Mouse (Mus musculus): Measurements from ENCODE around the gene Drc1.

The Drc1 gene

DNA sequence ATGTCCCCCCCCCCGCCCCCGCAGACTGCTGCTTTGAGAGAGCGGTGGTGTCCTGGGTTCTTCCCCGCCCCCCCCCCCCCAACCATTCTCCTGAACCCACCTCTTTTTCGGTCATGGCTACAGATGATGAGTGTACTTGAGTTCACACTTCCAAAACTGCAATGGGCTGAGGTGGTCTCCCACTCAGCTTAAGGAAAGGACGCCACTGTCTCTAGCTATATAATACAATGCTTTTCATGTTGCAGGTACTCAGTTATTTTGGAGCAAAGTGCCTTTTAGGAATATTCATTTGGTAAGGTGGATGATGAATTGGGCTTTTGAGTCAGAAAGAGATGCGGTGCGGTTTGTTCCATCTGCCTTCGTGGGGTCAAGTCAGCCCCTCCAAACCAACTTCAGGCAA is 324 bp upstream of the Drc1 start:
- in situ Hi-C loops (cut with MboI, MseI), result loop anchor here (5.0 to 10.0 kb wide), 3 partner anchors 184 to 344 kb away; partner anchors contain the start of genes 1700001C02Rik (in 1 of the 2) and Otof (in 1 of the 2)

DNA sequence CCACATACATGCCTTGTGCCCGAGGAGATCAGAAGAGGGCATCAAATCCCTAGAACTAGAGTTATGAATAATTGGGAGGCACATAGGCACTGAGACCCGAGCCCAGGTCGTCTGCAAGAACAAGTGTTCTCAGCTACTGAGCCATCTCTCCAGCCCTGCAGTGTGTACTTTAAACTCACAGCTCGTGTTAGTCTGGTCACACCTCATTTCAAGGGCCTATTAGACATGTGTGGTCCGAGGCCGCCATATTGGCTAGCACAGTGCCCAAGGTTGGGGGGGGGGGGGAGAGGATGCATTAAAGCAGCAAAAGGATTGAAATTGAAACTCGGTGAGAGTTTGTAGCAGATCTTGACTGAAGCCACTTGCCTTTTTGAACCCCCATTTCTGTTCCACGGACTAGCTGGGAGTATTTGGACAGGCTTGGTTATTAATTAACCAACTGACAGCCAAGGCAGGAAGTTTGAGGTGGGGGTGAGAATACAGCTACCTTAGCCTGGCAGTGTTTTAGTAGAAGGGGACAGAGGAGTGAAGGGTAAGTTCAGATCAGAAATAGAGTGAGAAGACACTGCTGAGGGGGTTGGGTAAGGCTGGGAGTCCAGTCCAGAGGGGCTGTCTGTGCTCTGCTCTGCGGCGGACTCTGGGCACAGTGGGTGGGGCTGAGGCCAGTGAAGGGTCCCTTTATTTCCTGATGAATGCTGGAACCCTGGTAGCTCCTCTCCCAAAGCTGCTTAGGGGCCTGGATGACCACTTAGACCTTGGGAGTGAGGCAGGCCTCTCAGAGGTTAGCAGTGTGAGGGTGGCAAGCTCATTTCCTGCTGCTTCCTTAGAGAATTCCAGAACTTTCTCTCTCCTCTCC is 5.0 kb downstream of the Drc1 start:
- in situ Hi-C loops (cut with MboI, MseI), result loop anchor here (5.0 to 10.0 kb wide), 4 partner anchors 56 to 339 kb away; partner anchors contain the start of genes 1700001C02Rik (in 1 of the 2) and Otof (in 1 of the 2)

DNA sequence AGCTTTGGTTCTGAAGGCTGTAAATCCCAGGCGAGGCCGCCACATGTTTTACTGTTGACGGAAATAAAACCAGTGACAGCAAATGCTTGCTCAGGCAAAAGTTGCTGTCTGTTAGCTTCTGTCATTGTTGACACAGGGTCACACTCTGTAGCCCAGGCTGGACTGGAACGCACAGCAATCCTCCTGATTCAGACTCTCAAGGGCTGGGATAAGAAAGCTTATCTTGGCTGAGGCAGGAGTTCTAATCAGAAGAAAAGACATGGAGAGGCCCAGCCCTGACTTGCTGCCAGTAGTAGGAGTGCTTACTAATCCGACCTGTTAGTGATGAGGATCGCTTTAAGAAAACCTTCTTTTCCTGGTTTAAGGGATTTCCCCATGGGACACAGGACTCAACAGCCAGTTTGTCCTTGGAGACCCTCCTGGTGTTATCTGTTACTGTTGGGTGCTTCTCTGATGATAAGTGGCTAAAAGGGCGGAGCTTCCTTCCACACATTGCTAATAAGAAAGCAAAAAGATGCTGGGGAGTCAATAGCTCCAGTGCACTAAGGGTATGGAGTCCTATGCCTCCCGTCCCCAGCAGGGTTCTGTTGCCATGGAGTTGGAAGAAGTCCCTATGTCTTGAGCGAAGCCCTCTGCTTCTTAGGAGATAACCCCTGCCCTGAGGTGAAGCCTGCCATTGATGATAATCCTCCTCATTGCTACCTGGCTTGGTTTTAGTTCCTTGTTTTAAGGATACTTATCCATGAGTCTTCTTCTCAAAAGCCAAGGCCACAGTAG is 6.1 kb downstream of the Drc1 start:
- in situ Hi-C loops (cut with MboI, MseI), result loop anchor here (5.0 to 10.0 kb wide), 4 partner anchors 55 to 338 kb away; partner anchors contain the start of genes 1700001C02Rik (in 1 of the 2) and Otof (in 1 of the 2)

DNA sequence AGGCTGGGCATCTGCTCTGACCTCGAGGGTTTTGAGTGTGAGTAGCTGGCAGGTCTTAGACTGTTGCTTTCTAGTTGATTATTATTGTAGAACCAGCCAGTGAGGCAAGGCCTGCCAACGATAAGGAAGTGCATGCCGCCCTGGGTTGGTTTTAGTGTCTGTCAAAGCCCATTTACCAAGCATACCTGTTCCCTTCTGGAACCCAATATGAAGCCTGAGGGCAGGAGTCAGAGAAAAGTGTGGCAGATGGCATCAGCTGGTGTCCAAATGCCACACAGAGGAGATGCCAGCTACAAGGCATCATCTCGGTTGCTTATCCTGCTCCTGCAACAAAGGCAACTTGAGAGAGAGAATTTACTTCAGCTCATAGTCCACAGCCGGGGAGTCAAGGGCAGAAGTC is 59.6 kb downstream of the Drc1 start:
- in situ Hi-C loops (cut with MboI, MseI), result loop anchor here (5.0 kb wide), 4 partner anchors 54 to 224 kb away; no protein-coding TSS in a partner anchor

DNA sequence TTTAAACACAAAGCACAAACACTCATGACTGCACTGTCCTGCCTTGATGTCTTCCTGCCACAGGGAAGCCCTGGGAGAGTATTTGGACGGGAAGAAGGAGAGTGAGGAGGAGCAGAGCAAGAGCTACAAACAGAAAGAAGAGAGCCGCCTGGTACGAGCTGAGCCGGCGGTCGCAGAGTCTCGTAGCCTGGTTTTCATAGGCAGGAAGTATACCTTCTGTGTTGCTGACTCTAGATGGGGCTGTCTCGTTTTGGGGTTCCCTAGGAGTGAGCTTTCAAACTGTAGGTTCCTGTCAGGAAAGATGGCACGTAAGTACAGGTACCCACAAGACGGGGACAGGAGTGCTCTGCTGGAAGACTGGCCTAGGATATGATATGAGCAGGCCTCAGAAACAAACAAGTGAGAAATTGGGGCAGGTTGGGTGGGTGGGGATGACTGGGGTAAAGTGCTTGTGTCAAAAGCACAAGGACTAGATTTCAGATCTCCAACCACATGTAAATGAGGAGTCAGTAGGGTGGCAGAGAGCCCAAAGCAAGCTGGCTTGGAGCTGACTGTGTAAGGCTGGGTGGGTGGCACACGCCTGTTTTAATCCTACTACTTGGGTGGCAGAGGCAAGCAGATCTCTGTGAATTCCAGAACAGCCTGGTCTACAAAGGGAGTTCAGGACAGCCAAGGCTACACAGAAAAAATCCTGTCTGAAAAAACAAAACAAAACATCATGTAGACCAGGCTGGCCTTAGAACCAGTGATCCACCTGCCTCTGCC is 60.6 kb downstream of the Drc1 start:
- in situ Hi-C loops (cut with MboI, MseI), result loop anchor here (5.0 kb wide), 4 partner anchors 54 to 224 kb away; no protein-coding TSS in a partner anchor

DNA sequence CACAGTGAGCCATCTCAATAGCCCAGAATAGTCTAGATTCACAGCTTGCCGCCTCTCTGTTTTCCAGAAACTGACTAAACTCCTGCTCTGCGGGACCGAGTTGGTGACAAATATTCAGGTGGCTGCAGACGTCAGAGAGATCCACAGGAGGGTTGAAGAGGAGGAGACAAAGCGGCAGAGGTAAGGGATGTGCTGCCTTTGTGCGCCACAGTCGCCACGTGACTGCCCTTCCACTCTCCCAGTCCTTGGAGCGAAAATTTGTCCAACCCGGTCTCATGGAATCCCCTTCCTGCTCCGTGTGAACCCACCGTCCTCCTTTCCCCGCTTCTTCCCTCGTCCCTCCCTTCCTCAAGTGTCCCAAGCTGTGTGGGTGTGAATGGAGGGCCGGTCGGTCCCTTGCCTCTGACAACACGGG is 61.4 kb downstream of the Drc1 start:
- in situ Hi-C loops (cut with MboI, MseI), result loop anchor here (5.0 kb wide), 4 partner anchors 55 to 225 kb away; no protein-coding TSS in a partner anchor

DNA sequence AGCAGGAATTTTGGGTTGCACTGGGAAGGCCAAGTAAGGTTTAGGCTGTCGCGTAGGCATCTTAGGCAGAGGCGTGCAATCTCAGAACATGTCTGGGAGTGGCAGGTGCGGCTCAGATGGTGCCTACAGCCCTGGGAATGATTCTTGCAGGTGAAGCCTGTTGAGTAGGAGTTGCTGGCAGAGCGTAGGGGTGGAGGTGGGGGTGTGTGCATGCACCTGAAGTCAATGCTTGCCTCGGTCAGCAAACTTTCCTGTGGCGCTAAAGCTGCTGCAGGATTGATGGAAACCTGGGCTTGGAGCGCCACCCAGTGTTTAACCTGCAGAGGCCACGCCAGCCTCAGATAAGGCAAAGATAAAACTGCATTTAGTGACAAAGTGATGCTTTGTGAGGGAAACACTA is 61.9 kb downstream of the Drc1 start:
- in situ Hi-C loops (cut with MboI, MseI), result loop anchor here (5.0 kb wide), 4 partner anchors 56 to 226 kb away; no protein-coding TSS in a partner anchor

DNA sequence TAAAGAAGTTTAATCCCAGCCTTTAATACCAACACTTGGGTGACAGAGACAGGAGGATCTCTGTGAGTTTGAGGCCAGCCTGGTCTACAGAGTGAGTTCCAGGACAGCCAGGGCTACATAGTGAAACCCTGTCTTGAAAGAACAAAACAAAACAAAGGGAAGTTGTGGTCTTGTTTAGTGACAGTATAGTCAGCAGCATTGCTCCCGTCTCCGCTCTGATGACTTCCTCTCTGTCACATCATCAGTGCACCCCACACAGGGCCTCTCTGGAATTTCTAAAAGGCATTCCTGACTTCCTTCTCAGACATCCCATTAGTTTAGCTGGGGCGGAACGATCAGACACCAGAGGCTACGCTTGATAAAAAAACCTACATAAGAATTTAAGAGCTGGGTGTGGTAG is 62.7 kb downstream of the Drc1 start:
- in situ Hi-C loops (cut with MboI, MseI), result loop anchor here (5.0 kb wide), 4 partner anchors 57 to 227 kb away; no protein-coding TSS in a partner anchor

DNA sequence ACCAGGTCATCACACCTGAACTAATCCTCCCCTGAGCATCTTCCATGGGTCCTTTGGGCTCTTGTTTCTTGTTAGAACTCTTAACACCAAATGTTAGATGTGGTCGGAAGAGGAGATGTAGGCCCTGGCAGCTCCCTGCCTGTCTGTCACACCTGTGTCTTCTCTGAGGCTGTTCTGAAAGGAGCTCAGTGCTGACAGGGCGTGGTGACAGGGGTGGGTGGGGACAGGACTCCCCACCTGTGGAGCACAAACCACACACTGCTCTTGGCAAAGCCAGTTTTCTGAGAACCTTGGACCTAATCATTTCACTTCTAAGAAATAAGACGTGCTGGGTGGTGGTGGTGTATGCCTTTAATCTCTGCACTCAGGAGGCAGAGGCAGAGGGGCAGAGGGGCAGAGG is 72.4 kb downstream of the Drc1 start:
- in situ Hi-C loops (cut with MboI, MseI), result loop anchor here in 1 of 2 experiments (10.0 kb wide), 1 partner anchor 159 kb away; no protein-coding TSS in a partner anchor

DNA sequence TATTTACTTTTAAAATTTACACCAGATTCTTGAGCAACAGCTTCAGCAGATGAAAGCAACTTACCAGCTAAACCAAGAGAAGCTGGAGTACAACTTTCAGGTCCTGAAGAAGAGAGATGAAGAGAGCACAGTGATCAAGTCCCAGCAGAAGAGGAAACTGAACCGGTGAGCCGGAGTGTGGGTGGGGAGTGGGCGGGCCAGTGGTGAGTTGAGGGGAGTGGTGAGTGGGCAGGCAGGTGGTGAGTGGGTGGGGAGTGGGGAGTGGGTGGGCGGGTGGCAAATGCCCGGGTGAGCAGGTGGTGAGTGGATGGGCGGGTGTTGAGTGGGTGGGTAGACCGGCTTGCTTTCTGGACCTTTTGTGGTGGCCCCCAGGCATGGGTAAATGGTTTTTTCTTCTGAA is 73.9 kb downstream of the Drc1 start:
- in situ Hi-C loops (cut with MboI, MseI), result loop anchor here in 1 of 2 experiments (10.0 kb wide), 1 partner anchor 160 kb away; no protein-coding TSS in a partner anchor

DNA sequence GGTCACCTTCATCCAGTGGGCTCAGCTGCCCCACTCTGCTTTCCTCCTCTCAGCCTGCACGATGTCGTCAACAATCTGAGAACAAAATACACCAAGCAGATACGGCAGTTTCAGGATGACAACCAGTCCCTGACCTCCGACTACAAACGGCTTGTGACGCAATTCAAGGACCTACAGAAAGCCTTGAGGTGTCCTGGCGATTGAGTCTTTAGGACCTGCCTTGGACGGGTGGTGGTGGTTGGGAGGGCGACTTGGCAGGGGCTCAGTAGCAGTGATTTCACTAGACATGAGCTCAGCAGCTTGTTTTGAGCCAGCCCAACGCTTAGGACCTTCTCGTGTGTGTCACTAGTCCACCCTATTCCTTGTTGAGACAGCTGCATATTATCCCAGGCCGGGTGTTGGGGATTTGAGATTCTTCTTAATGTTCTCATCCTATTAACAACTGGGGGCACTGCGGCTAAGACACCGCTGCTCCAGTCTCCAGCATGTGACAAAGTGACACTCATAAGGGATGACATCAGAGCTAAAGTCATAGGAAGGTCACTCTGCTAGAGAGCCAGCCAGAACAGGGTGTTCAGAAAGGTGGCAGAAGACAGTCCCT is 74.5 kb downstream of the Drc1 start:
- in situ Hi-C loops (cut with MboI, MseI), result loop anchor here in 1 of 2 experiments (10.0 kb wide), 1 partner anchor 161 kb away; no protein-coding TSS in a partner anchor

DNA sequence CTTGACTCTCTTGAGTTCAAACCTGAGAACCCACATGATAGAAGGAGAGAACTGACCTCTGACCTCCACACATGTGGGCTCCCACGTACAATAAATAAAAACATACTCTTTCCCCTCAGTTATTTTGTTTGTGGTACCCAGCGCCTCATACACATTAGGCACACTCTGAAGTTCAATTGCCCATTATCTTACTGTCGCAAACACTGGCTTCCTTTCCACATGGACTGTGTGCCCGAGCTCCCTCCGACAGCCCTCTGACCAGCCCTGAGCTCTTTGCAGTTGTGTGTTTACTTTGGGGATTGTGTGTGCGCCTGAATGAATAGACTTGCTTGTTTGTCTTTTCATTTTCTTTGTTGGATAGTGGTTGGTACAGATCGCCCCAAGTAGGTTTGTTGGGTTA is 75.5 kb downstream of the Drc1 start:
- in situ Hi-C loops (cut with MboI, MseI), result loop anchor here in 1 of 2 experiments (10.0 kb wide), 1 partner anchor 162 kb away; no protein-coding TSS in a partner anchor

DNA sequence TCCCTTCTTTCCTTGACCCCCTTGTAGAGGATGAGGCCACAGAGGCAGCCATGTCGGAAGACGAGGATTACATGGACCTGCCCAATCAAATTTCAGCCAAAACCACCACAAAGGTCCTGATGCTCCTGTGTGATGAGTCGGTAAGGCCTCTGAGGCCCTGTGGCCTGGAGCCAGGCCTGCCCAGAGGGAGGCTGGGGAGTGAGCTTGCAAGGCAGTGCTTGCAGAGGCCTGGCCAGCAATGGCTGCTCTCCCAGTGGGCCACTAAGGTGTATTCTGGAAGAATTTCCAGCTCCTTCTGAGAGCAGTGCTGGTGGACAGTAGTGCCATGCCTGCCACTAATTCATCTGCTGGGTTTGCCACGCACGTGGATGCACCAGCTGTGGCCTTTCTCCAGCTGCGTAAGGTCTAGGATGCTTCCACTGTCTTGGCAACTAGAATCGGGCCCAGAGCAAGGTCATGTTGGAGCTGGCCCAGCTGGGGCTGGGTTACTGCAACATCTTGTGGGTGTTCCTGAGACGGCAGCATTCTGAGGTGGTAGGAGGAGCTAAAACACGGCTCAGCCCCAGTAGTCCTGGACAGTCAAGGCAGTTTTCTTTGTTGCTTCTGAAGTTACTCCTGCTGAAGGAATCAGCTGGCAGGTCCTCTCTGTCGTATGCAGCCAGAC is 77.4 kb downstream of the Drc1 start:
- in situ Hi-C loops (cut with MboI, MseI), result loop anchor here in 1 of 2 experiments (10.0 kb wide), 1 partner anchor 164 kb away; no protein-coding TSS in a partner anchor

DNA sequence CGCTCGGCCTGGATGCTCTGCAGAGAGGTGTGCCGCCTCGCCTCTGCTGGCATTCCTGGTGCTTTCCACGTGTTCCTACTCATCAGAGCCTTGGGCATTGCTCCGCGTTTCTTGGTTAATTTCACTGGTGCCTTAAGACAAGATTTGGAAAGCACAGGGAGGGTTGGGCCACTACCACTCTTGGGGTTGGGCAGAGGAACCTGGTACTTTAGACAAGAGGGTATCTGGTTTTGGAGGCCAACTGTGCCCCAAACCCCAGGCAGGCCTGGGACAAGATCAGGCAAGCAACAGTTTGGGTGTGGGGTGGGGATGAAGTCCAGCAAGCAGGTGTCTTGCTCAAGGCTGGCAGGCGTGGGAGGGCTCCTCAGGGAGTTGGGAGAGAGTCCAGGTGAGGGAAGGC is 86.2 kb downstream of the Drc1 start:
- in situ Hi-C loops (cut with MboI, MseI), result no loop called here

DNA sequence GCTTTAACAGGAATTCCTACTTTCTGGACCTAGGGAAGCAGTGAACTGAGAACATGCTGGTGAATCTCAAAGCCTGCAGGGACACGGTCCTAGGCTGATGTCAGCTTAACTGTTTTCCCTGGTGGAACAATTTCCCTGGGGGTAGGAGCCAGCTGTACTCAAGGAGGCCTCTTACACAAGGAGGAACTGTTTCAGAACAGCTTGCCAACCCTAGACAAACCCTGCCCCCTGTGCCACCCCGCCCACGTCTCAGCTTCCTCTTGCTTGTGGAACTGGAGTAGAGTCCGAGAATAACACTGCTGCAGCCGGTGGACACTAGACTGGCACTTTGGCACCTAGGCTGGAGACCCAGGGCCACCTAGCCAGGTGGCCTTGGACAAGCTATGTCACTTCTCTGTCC is 88.2 kb downstream of the Drc1 start:
- in situ Hi-C loops (cut with MboI, MseI), result no loop called here

DNA sequence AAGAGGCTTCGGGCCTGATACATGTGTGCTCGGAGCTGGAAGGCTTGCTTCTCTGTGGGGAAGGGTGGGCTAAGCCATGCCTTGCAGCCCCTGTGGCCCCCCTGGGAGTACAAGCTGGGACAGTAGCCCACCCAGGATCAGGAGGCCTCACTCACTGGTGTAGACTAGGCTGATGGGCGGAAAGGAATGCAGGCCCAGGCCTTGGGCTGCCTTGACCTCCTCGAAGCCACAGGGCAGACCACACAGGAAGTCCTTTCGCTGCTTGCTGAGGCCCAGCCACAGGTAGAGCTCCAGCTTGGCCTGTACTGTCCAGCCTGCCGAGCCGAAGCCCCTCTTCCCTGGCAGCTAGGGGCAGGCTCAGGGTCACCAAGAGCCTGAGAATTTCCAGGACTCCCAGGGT is 101.7 kb downstream of the Drc1 start:
- in situ Hi-C loops (cut with MboI, MseI), result no loop called here

DNA sequence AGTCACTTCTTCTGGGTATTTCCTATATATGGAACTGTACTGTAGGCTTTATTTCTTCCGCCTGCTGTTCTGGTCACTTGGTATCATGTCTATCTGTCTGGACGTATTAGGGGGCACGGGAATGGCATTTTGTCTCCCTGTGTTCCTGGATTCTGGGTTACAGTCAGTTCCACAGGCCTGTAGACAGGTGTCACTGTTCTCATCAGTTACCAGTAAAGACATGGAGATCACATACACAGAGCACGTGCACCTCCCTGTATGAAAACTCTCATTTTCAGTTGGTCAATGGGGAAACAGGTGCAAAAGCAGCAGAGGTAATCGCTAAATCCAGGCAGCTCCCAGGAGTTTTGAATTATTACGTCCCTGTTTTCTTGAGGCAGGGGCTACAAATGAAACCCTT is 106.5 kb downstream of the Drc1 start:
- in situ Hi-C loops (cut with MboI, MseI), result no loop called here

DNA sequence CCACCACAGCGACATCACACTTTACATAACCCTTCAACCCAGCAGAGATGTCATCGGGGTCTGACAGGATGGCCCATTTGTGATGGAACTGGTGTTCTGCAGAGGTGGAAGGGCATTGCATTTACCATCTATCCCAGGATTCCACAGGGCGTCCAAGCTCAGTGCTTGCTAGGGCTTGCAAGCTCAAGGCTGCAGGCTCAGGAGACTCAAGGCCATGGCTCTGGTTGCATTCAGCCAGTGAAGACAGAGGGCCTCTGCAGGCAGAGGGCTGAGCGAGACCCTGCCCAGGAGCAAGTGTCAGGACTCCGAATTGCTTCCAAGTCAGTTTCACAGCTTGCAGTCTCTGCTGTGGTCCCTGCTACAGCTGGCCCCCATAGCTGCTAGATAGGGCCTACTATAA is 108.6 kb downstream of the Drc1 start:
- in situ Hi-C loops (cut with MboI, MseI), result no loop called here

DNA sequence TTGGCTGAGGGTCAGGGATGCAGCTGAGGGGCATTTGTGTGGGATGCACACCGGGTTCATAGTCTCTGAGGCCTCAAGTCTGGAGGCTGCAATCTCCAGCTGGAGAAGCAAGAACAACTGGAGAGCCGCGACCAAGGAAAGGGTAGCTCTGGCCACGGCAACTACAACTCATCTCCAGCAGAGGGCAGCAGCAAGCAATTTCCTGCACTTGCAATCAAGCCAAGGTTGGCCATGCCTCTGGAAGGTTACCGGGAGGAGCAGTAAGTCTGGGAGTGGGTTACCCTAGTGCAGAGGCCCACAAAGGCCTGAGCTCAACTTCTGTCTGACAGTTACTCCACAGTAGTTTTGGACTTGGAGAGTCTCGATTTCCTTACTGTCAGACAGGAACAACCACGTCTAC is 110.3 kb downstream of the Drc1 start:
- in situ Hi-C loops (cut with MboI, MseI), result no loop called here

DNA sequence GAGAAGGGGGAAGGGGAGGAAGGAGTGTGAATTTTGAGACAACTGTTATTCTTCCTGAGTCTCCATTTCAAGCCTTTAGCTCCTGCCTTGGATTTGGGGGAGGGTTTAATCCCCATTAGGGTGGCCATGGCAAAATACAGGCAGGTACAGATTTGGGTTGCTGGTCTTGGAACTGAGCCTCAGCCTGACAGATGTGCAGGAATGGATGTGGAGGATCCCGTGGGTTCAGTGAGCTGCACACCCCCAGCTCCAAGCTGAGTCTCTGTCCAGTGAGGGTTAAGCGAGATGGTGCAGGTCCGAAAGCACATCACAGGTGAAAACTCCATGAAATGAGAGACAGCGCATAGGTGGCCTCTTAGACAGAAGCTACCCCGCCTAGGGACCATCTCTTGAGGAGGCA is 119.3 kb downstream of the Drc1 start:
- in situ Hi-C loops (cut with MboI, MseI), result no loop called here

Measured in T-helper 17 cell (primary cell).